Mouse (Mus musculus) MEL (cell line): ENCODE data around the gene Olfr746. TPM values are rescaled to one million over a fixed set of nuclear protein-coding genes. Genes with fewer than 3 reads are reported as not detected.

Experiments
- DNase-seq: peaks from one replicate; pipeline ENCODE4 v3.0.0; 2011; ENCODE audit warnings: low read depth, low spot score
- H3K27ac ChIP-seq: 2 replicates; pipeline ENCODE4 v1.5.1; 2012; ENCODE audit warnings: low read depth, mild to moderate bottlenecking, control low read depth, low read length, moderate library complexity; ENCODE audit not compliant: control insufficient read depth
- H3K27me3 ChIP-seq, 2 experiments: fragments of 150-350 bp in 1 of 2; sonication (generic) in 1 of 2; 2 replicates each; pipeline ENCODE4 v1.6.1; 2012; ENCODE audit warnings: low read length in 2 of 2, mild to moderate bottlenecking in 2 of 2, improper control_type of control experiment in 1 of 2, moderate library complexity in 1 of 2; ENCODE audit not compliant: insufficient read depth in 2 of 2, control insufficient read depth in 1 of 2
- H3K36me3 ChIP-seq, 2 experiments: 2 replicates each; pipeline ENCODE4 v1.6.1; 2012 to 2014; ENCODE audit warnings: low read length in 2 of 2, improper control_type of control experiment in 1 of 2, inconsistent platforms in 1 of 2, mild to moderate bottlenecking in 1 of 2; ENCODE audit not compliant: insufficient read depth in 2 of 2, control insufficient read depth in 1 of 2
- H3K4me1 ChIP-seq, 2 experiments: fragments of 150-350 bp in 1 of 2; sonication (generic) in 1 of 2; 2 replicates each; pipeline ENCODE4 v1.6.1; 2012; ENCODE audit warnings: low read length in 2 of 2, improper control_type of control experiment in 1 of 2, mild to moderate bottlenecking in 1 of 2; ENCODE audit not compliant: insufficient read depth in 2 of 2, control insufficient read depth in 1 of 2
- H3K4me3 ChIP-seq, 2 experiments: fragments of 150-350 bp in 1 of 2; sonication (generic) in 1 of 2; 2 replicates each; pipeline ENCODE4 v1.5.1; 2012; ENCODE audit warnings: low read depth in 2 of 2, low read length in 2 of 2, mild to moderate bottlenecking in 2 of 2, moderate library complexity in 2 of 2, control low read depth in 1 of 2, improper control_type of control experiment in 1 of 2; ENCODE audit not compliant: control insufficient read depth in 1 of 2, insufficient read depth in 1 of 2
- H3K79me2 ChIP-seq: 2 replicates; pipeline ENCODE4 v1.6.1; 2012; ENCODE audit warnings: mild to moderate bottlenecking, low read length, moderate library complexity; ENCODE audit not compliant: control insufficient read depth, poor library complexity, insufficient read depth
- H3K9ac ChIP-seq: 2 replicates; pipeline ENCODE4 v1.6.1; 2012; ENCODE audit warnings: low read depth, mild to moderate bottlenecking, control low read depth, low read length, moderate library complexity; ENCODE audit not compliant: control insufficient read depth, poor library complexity, severe bottlenecking
- H3K9me3 ChIP-seq: fragments of 150-350 bp; sonication (generic); replicated peaks from 2 replicates; pipeline ENCODE4 v1.6.1; 2012; ENCODE audit warnings: mild to moderate bottlenecking, low read length, improper control_type of control experiment, moderate library complexity; ENCODE audit not compliant: insufficient read depth
- BHLHE40 ChIP-seq: IDR thresholded peaks from 2 replicates; pipeline ENCODE4 v1.6.1; 2012; ENCODE audit warnings: low read depth, mild to moderate bottlenecking, inconsistent platforms, low read length, improper control_type of control experiment, borderline replicate concordance
- CHD1 ChIP-seq: IDR thresholded peaks from 2 replicates; pipeline ENCODE4 v1.6.1; 2012; ENCODE audit warnings: low read depth, mild to moderate bottlenecking, inconsistent platforms, low read length, improper control_type of control experiment
- CHD2 ChIP-seq: IDR thresholded peaks from 2 replicates; pipeline ENCODE4 v1.6.1; 2011; ENCODE audit warnings: low read length, improper control_type of control experiment
- EP300 ChIP-seq, 2 experiments: IDR thresholded peaks; 2 replicates each; pipeline ENCODE4 v1.6.1; 2011; ENCODE audit warnings: improper control_type of control experiment in 2 of 2, low read length in 2 of 2, low read depth in 1 of 2, mild to moderate bottlenecking in 1 of 2
- ETS1 ChIP-seq: IDR thresholded peaks from 2 replicates; pipeline ENCODE4 v1.6.1; 2012; ENCODE audit warnings: low read depth, mild to moderate bottlenecking, inconsistent platforms, low read length, improper control_type of control experiment, moderate library complexity
- HCFC1 ChIP-seq: IDR thresholded peaks from 2 replicates; pipeline ENCODE4 v1.6.1; 2012; ENCODE audit warnings: low read depth, mild to moderate bottlenecking, inconsistent platforms, low read length, improper control_type of control experiment, moderate library complexity
- JUND ChIP-seq: IDR thresholded peaks from 2 replicates; pipeline ENCODE4 v1.6.1; 2011; ENCODE audit warnings: low read depth, mild to moderate bottlenecking, improper control_type of control experiment, low read length
- MAX ChIP-seq: IDR thresholded peaks from 2 replicates; pipeline ENCODE4 v1.6.1; 2011; ENCODE audit warnings: low read length, improper control_type of control experiment
- MEF2A ChIP-seq: IDR thresholded peaks from 2 replicates; pipeline ENCODE4 v1.6.1; 2014; ENCODE audit warnings: low read depth, mild to moderate bottlenecking, inconsistent platforms, low read length, improper control_type of control experiment; ENCODE audit not compliant: poor library complexity, insufficient replicate concordance, severe bottlenecking; ENCODE audit errors: extremely low read depth
- MYC ChIP-seq: IDR thresholded peaks from 2 replicates; pipeline ENCODE4 v1.6.1; 2011; ENCODE audit warnings: low read depth, mild to moderate bottlenecking, low read length, improper control_type of control experiment, moderate library complexity
- POLR2AphosphoS5 ChIP-seq: IDR thresholded peaks from 2 replicates; pipeline ENCODE4 v1.6.1; 2012; ENCODE audit warnings: low read depth, borderline replicate concordance, mild to moderate bottlenecking, inconsistent platforms, low read length, moderate library complexity, mixed read lengths
- RCOR1 ChIP-seq: IDR thresholded peaks from 2 replicates; pipeline ENCODE4 v1.6.1; 2012; ENCODE audit warnings: low read depth, mild to moderate bottlenecking, inconsistent platforms, low read length, improper control_type of control experiment
- TBP ChIP-seq: IDR thresholded peaks from 2 replicates; pipeline ENCODE4 v1.8.0; 2011; ENCODE audit warnings: low read depth, low read length, improper control_type of control experiment
- UBTF ChIP-seq: IDR thresholded peaks from 2 replicates; pipeline ENCODE4 v1.6.1; 2012; ENCODE audit warnings: low read depth, mild to moderate bottlenecking, inconsistent platforms, low read length, improper control_type of control experiment, moderate library complexity, borderline replicate concordance; ENCODE audit not compliant: insufficient read depth
- USF2 ChIP-seq, 2 experiments: IDR thresholded peaks; 2 replicates each; pipeline ENCODE4 v1.6.1; 2011 to 2012; ENCODE audit warnings: improper control_type of control experiment in 2 of 2, low read length in 2 of 2, borderline replicate concordance in 1 of 2, inconsistent platforms in 1 of 2, low read depth in 1 of 2, mild to moderate bottlenecking in 1 of 2; ENCODE audit not compliant: insufficient read depth in 1 of 2
- ZMIZ1 ChIP-seq: IDR thresholded peaks from 2 replicates; pipeline ENCODE4 v1.6.1; 2012; ENCODE audit warnings: low read depth, mild to moderate bottlenecking, inconsistent platforms, low read length, improper control_type of control experiment, moderate library complexity
- ZNF384 ChIP-seq: IDR thresholded peaks from 2 replicates; pipeline ENCODE4 v1.6.1; 2012; ENCODE audit warnings: low read depth, mild to moderate bottlenecking, inconsistent platforms, low read length, improper control_type of control experiment
- polyA plus RNA-seq, 2 experiments: library from polyadenylated mRNA; stranded (reverse) in 1 of 2; unstranded in 1 of 2; fragments of >175 nt in 1 of 2; fragments of >200 nt in 1 of 2; gene quantifications; 2 replicates each; pipeline versions ENCODE4 v1.2.1 to v1.2.4; 2012; ENCODE audit warnings: low replicate concordance in 2 of 2, low read depth in 1 of 2; ENCODE audit not compliant: insufficient read length in 2 of 2, insufficient read depth in 1 of 2, missing spikeins in 1 of 2
- total RNA-seq: library from RNA; depleted of rRNA; stranded (reverse); fragments of 300-350 nt; gene quantifications from 2 replicates; pipeline ENCODE4 v1.2.3, GENCODE M21; 2012; rRNA removed

The Olfr746 gene
- total and polyA plus RNA-seq, 3 experiments: not detected

DNA sequence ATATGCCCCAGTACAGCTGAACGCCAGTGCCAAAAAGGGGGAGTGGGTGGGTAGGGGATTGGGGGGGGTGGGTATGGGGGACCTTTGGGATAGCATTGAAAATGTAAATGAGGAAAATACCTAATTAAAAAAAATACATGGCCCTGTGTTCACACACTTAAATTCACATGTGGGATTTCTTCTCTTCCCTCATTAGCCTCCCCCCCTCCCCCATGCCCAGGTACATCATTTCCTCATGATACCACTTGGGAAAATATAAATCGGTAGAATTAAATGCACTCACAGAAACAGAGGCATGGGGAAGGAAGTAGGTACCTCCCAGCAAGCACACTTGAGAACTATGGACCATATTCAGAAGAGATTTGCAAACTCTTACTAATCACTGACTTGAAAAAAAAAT lies 7.8 kb upstream of the Olfr746 start, which contains the start of gene Olfr745:
Olfr745 (plus strand) TSS at position 301 of the 400 bp plus-strand sequence.
- TF ChIP-seq TBP (no peak), ZNF384 (no peak), CHD2 (no peak)
- Histone ChIP-seq H3K79me2 (no peaks in the 10 kb centered on the region), H3K27me3 (no peaks in the 10 kb centered on the region), H3K4me1 (no peaks in the 10 kb centered on the region), H3K9ac (no peak within 1 kb of the TSS), H3K36me3 (no peaks in the 10 kb centered on the region), H3K9me3 (no peaks in the 10 kb centered on the region), H3K4me3 (no peak within 1 kb of the TSS), H3K27ac (no peak within 1 kb of the TSS)
- no peak for DNase-seq

DNA sequence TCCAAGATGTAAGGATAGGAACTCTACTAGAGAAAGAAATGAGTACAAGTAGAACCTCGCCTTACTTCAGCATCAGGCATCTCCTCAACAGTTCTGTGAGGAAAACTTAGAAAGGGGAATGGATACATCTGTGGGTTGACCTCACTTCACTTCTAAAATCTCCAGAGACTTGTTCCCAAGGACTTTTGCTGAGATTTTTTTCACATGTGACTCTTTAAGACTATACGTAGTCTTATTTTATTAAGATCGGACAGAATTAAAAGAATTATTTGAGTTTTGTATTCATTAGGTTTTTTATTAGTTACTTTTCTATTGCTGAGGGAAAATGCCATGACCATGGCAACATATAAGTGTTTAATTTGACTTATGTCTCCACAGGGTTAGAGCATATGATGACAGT lies 46.2 kb downstream of the Olfr746 start, which contains the start of gene Olfr747:
Olfr747 (minus strand) TSS at position 101 of the 400 bp plus-strand sequence.
- H3K4me3 ChIP-seq: no peak within 1 kb of the TSS
- no peak for DNase-seq
- no peaks in the 10 kb centered on the region for H3K36me3 ChIP-seq
- H3K9ac ChIP-seq: no peak within 1 kb of the TSS
- H3K27me3 ChIP-seq: no peaks in the 10 kb centered on the region; a peak in 1 of 4 replicates
- no peaks in the 10 kb centered on the region for H3K79me2 ChIP-seq
- no peaks in the 10 kb centered on the region for H3K4me1 ChIP-seq
- TF ChIP-seq CHD1 (no peak), ZMIZ1 (no peak), BHLHE40 (no peak), MEF2A (no peak), UBTF (no peak), HCFC1 (no peak), JUND (no peak), POLR2AphosphoS5 (no peak), MAX (no peak), RCOR1 (no peak), MYC (no peak), EP300 (IDR thresholded peaks at IDR 0.05; ENCODE audit: low read depth in 1 of 2, low read length in 2 of 2) (no peak), ETS1 (no peak), USF2 (IDR thresholded peaks at IDR 0.05; ENCODE audit: borderline replicate concordance in 1 of 2, insufficient read depth in 1 of 2, low read depth in 1 of 2, low read length in 2 of 2) (no peak)
- no peaks in the 10 kb centered on the region for H3K9me3 ChIP-seq
- no peak within 1 kb of the TSS for H3K27ac ChIP-seq

Other genes starting within 250 kb of the Olfr746 start
- not detected in 2 replicates for gene Olfr738, start 239.5 kb upstream of the Olfr746 start, total RNA-seq
- gene Olfr738, start 239.5 kb upstream of the Olfr746 start, polyA plus RNA-seq: not detected
- not detected in 2 replicates for gene Olfr739, start 228.5 kb upstream of the Olfr746 start, total RNA-seq
- not detected for gene Olfr739, start 228.5 kb upstream of the Olfr746 start, polyA plus RNA-seq
- not detected in 2 replicates for gene Olfr740, start 201.5 kb upstream of the Olfr746 start, total RNA-seq
- gene Olfr740, start 201.5 kb upstream of the Olfr746 start, polyA plus RNA-seq: not detected
- not detected in 2 replicates for gene Olfr741, start 174.3 kb upstream of the Olfr746 start, total RNA-seq
- not detected for gene Olfr741, start 174.3 kb upstream of the Olfr746 start, polyA plus RNA-seq
- gene Olfr742, start 143.5 kb upstream of the Olfr746 start, total RNA-seq: not detected in 2 replicates
- not detected for gene Olfr742, start 143.5 kb upstream of the Olfr746 start, polyA plus RNA-seq
- gene Olfr743, start 125.2 kb upstream of the Olfr746 start, total RNA-seq: not detected in 2 replicates
- not detected for gene Olfr743, start 125.2 kb upstream of the Olfr746 start, polyA plus RNA-seq
- not detected in 2 replicates for gene Olfr744, start 32.2 kb upstream of the Olfr746 start, total RNA-seq
- gene Olfr744, start 32.2 kb upstream of the Olfr746 start, polyA plus RNA-seq: not detected
- not detected in 2 replicates for gene Olfr745, start 7.7 kb upstream of the Olfr746 start, total RNA-seq
- not detected for gene Olfr745, start 7.7 kb upstream of the Olfr746 start, polyA plus RNA-seq
- not detected in 2 replicates for gene Olfr747, start 46.1 kb downstream of the Olfr746 start, total RNA-seq
- not detected for gene Olfr747, start 46.1 kb downstream of the Olfr746 start, polyA plus RNA-seq
- not detected in 2 replicates for gene Olfr748, start 60.3 kb downstream of the Olfr746 start, total RNA-seq
- not detected for gene Olfr748, start 60.3 kb downstream of the Olfr746 start, polyA plus RNA-seq
- not detected in 2 replicates for gene Olfr749, start 98.0 kb downstream of the Olfr746 start, total RNA-seq
- gene Olfr749, start 98.0 kb downstream of the Olfr746 start, polyA plus RNA-seq: not detected
- 22.7 and 24.2 TPM in 2 replicates for gene Ttc5, start 138.4 kb downstream of the Olfr746 start, total RNA-seq
- gene Ttc5, start 138.4 kb downstream of the Olfr746 start, polyA plus RNA-seq: 10 to 100 TPM in 1 of 2 experiments, not detected in 1; 28.1 TPM
- 23.3 and 28.3 TPM in 2 replicates for gene Ccnb1ip1, start 160.6 kb downstream of the Olfr746 start, total RNA-seq
- 10 to 100 TPM in 1 of 2 experiments, not detected in 1; 27.6 TPM for gene Ccnb1ip1, start 160.6 kb downstream of the Olfr746 start, polyA plus RNA-seq
- 65.6 and 81.1 TPM in 2 replicates for gene Parp2, start 160.8 kb downstream of the Olfr746 start, total RNA-seq
- gene Parp2, start 160.8 kb downstream of the Olfr746 start, polyA plus RNA-seq: 10 to 100 TPM in 1 of 2 experiments, not detected in 1; 83.2 TPM
- 19.5 and 36.8 TPM in 2 replicates for gene Tep1, start 223.5 kb downstream of the Olfr746 start, total RNA-seq
- 10 to 100 TPM in 1 of 2 experiments, not detected in 1; 13.7 TPM for gene Tep1, start 223.5 kb downstream of the Olfr746 start, polyA plus RNA-seq